Mouse (Mus musculus): Measurements from ENCODE around the gene 4930568D16Rik. TPM values are rescaled to one million over a fixed set of nuclear protein-coding genes. Genes with fewer than 3 reads are reported as not detected.

4930568D16Rik gene
- total RNA-seq (2021): not detected in 2 replicates
- long read RNA-seq, experiment 1: 0 reads
- long read RNA-seq, experiment 2: 0 reads

DNA sequence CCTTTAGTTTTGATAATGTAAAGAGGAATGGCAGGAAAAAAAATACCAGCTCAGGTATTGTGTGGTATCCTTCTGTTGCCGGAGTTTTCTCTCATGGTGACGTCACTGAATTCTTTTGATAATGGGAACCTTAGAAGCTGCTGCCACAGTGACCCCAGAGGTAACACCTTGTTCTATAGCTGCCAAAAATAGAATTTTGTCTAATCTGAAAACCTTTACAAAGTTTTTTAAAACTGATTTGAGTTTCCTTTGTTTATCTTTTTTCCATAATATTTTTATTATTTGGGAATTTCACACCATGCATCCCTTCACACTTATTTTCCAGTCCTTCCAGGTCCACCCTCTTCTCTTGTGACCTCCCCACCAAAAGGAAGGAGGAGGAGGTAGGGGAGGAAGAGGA is at the start of gene 4930568D16Rik:
4930568D16Rik (minus strand) TSS at position 101 of the 400 bp plus-strand sequence.
- DNase-seq: no peak

DNA sequence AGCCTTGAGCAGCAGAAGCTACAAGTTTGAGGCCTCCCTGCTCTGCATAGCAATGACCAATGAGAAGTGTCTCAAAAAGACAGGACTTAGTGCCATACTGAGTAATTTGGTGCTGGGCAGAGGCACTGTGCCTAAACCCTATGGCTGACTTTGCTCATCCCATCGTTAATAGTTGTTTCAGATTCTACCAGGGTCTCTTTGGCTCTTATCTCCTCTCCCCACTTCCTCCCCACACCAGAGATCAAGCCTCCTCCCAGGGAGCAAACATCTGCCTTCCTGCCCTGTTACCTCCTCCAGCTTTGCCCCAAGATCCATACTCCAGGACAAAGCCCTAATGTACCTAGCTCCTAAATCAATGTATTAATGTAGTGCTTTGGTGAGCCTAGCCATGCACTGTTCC is 49.7 kb upstream of the 4930568D16Rik start:
- no peak for DNase-seq

DNA sequence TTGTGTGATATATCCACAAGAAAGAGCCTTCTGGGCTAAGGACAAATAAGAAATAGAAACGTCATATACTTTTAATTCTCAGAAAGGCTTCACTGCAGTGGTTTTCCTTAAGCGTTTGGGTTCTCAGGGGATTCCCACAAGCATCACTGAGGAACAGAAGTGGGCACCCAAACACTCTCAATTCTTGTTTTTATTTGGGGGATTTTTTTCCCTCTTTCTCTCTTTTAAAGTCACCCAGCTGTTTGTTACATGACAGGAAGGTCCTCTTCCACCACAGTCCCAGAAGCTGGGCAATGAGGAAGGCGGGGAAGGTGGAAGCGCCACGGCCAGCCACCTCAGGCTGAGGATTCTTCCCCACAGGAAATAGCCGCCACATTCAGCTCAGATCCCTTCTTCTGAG is 48.9 kb upstream of the 4930568D16Rik start:
- DNase-seq: no peak

DNA sequence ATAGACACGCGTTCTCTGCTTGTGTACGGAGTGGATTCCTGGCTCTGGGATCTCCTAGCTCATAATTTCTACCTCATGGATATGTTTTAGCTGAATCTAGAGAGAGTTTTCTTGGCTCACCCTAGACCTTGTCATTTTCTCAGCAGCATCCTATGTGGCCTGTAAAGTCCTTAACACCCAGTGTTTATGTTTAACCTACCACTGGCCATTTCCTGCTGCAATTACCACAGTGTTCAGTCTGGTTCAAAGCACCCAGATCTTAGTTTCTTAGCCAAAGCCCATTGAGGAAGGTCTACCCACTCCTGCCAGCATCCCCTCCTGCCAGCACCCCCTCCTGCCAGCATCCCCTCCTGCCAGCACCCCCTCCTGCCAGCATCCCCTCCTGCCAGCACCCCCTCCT is 45.3 kb upstream of the 4930568D16Rik start:
- no peak for DNase-seq

DNA sequence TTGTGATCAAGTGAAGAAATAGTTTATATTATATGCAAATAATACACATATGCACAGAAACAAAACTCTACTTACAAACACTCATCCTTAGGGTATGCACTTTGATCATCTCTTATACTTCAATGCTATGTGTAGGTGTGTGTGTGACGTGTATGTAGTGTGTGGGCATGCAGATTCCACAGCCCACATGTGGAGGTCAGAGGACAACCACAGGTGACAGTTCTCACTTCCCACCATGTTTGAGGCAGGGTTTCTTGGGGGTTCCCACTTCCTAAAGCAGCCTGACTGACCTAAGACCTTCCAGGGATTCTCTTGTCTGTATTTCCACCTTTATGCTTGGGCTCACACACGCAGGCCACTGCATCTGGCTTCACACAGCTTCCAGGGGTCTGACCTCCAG is 44.7 kb upstream of the 4930568D16Rik start:
- DNase-seq: no peak

DNA sequence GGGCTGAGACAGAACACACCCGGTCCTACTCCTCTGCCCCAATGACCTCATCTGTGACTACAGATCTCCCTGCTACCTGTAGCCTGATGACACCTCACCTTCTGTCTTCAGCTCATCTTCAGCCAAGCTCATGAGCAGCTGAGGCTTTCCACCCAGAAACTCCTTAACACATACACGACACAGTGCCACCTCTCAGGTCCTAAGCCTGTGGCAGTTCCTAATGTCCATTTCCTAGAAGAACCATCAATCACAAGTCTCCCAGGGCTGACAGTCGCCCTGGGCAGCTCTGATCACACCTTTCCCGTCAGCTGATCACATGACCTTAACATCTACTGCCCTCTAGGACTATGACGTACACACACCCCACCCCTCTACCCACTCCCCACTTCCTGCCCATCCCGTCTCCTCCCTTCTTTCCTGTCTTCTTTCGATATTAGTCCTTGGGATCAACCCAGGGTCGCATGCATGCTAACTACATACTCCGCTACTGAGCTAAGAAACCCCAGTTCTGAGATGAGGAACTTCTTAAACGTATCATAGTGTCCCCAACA is 44.2 kb upstream of the 4930568D16Rik start:
- DNase-seq: no peak

DNA sequence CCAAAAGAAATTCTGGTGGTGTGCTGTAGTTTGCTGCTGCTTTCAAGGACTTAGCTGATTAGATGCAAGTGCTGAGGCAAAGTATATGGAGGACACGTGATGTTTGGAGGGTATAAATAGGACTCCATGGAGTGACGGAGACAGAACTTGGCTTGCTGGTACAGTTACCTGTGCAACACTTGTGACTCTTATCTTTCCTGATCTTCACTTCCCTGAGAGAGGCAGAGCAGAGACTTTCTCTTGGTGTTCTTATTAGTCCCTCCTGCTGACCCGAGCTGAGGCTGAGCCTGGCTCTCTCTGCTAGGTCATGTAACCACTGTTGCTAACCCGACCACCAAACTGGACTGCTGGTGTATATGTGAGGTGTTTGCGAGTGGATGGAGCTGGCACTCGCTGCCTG is 41.9 kb upstream of the 4930568D16Rik start:
- DNase-seq: no peak

DNA sequence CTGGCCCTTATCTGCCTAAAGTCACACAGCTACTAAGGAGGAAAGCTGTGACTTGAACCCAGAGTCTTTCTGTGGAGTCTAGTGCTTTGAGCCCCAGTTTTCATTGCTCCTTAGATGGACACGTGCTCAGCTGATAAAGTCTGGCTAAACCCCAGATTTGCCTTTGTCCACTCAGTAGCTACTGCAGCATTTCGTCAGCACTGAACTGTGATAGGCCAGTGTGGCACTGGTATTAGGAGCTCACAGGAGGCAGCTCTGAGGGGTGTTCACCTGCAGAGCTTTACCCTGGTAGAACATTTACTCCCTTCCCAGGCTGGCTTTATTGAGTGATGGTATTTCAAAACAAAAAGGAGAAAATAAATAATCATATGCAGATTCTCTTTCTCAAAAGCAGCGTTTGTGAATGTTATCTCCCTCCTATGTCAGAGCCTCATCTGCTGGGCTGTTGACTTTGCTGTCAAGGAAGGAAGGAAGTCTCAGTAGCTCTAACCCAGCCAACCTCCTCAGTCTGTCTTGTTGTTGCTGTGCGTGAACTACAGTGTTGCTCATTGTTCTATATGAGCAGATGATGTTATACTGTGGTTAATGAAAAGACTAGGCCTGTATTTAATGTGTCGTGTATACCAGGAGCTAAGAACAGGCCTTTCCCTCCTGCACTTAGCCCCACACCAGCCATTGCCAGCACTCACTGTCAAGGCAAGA is 41.0 kb upstream of the 4930568D16Rik start:
- no peak for DNase-seq

DNA sequence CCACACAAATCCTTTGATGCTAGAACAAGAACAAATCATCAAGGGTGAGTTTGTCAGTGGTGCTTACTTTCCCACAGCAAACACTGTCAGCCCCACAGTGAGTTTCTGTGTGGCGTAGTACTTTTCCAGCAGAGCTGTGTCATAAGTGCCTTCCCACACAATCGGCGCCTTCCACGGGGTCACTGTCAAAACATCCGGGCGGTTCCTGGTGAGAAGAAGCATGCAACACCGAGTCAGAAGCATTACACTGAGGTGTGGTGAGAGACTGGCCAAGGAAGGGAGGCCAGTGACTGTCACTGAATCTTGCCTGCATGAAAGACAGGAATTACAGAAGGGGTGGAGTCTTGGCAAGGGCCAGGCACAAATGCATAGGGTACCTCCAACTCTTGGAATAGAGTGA is 40.3 kb upstream of the 4930568D16Rik start:
- no peak for DNase-seq

DNA sequence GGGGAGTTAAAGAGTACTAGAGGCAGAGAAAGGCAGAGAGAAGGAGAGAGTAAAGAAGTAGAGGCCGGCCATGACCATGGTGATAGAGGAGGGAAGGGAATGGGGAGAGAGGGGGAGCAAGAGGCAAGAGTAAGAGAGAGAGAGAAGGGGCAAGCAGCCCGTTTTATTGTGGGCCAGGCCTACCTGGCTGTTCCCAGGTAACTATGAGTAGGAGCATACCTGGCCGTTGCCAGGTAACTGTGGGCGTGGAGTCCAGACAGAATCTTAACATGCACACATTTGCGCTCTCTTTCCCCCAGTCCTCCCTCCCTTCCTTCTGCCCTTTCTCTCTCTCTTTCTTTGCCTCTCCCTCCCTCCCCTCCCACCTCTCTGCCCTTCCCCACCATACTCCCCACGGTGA is 39.7 kb upstream of the 4930568D16Rik start:
- DNase-seq: no peak

DNA sequence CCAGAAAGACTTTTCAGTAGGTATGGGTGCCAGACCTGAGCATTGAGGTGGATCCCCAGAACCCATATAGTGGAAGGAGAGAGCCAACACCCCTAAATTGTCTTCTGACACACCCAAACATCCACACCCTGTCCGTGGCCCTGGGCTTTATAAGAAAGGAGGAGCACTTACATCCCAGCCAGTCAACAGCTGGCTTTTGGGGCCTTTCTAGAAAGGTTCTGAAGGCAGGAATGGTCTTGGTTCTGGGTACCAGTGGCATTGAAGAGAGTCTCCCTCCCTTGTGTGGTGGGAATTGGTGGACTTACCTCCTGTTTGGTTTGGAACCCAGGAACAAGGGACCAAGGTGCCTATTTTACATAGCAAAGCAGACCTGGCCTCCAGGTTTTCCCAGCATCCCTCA is 39.1 kb upstream of the 4930568D16Rik start:
- no peak for DNase-seq

DNA sequence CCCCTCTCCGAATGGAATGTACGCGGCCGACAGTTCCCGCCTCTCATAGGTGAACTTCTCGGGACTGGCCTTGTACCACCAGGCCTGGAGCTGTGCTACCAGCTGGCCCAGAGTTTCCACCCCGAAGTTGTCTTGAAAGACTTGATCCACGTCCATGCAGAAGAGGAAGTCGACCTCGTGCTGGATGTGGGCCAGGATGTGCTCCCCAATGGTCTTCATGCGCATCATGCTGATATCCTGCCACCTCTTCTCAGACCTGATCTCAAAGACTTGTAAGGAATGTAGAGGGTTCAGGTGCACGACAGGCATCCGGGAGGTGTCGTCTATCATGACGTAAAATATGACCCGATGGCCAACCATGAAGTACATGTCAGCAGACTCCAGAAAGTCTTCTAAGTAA is 34.9 kb upstream of the 4930568D16Rik start:
- no peak for DNase-seq

DNA sequence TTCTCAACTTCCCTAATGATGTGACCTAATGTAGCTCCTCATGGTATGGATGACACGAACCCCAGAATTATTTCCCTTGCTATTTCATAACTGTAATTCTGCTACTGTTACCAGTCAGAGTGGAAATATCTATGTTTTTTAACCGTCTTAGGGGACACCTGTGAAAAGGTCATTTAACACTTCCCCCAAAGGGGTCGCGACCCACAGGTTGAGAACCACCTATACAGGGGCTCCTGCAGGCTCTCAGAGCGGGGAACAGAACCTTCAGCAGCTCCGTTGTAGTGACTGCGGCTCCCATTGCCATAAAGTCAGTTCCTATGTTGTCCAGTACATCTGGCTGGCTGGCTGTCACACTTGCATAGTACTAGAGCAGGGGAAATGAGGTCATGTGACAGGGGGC is 33.2 kb upstream of the 4930568D16Rik start:
- DNase-seq: no peak

DNA sequence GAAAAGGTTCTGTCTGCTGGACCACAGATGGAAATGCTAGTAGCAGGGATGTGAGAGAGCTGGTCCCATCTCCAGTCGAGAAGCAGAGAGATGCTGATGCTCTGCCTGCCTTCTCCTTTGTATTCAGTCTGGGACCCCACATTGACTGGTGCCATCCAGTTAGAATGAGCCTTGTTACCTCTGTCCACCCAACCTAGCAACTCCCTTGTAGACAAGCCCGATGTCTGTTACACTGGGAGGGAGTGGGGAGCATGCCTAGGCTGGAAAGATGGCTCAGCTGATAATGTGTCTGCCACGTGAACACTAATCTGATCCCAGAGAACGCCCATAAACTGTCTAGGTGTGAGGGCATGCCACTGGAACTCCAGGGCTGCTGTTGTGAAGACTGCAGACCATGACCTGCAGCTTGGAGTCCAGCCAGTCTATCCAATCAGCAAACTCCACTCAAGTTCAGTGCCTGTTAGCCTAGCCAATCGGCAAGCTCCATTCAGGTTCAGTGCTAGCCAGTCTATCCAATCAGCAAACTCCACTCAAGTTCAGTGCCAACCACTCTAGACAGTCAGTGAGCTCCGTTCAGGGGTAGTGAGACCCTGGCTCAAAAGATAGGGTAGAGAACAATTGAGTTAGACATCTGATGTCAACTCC is 30.8 kb upstream of the 4930568D16Rik start:
- no peak for DNase-seq

DNA sequence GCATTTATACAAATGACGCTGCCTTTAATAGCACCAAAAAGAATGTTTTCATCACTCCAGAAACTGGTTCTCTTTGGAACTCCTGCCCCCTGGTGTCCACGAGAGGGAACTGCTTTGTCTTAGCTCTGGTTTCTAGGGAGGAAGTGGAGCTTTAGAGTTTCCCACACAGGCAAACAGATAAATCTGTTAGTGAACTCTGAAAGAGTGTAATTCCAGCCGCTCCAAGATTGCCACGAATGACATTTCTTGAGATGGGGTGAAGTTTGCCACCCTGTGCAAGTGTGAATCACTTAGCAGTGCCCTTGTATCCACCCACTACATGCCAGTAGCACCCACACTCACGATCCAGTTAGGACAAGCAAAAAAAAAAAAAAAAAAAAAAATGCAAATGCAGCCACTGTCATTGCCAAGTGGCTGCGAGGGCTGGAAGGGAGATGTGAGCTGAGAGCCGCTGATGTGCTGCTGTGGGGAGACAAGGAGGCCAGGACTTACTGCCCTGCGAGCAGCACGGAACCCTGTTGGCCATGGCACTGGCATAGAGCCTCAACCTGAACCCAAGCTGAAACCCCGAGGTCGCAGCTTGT is 30.2 kb upstream of the 4930568D16Rik start:
- DNase-seq: peak; percentile 72

DNA sequence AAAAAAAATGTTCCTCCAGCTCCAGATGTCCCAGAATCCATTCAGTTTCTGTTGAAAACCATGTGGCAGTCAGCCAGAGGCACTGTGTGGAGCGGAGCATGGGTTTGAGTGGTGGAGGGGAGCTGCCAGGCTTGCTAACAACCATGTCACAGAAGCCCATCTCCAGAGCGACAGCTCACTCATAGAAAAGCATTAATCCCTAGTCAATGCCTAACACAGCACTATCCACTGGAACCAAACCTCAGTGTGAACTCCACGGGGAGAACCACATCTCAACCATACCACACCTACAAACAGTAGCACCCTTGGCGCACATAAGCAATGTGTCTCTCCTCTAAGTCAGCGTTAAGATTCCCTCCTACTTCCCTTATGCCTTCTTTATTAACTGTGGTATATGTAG is 29.6 kb upstream of the 4930568D16Rik start, which contains the start of gene 4930402F06Rik:
4930402F06Rik (minus strand) TSS at position 80 of the 400 bp plus-strand sequence.
- no peak for DNase-seq

DNA sequence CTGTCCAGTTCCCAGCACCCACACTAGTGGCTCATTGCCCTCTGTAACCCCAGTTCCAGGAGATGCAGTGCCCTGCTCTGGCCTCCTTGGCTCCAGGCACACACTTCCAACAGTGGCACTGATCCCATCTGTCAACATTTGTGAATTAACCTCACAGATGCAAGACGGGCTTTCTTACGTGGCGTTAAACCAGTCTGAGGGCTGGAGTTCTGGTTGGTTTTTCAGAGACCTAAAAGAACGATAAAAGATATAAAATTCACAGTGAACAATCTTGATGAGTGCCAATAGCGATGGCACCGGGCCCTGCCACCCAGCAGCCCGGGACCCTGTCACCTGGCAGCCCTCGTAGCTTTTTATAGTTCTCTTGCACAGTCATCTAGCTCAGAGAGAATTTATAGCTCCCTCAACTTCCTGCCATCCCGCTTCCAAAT is 17.9 kb upstream of the 4930568D16Rik start:
- peak; percentile 46 for DNase-seq

DNA sequence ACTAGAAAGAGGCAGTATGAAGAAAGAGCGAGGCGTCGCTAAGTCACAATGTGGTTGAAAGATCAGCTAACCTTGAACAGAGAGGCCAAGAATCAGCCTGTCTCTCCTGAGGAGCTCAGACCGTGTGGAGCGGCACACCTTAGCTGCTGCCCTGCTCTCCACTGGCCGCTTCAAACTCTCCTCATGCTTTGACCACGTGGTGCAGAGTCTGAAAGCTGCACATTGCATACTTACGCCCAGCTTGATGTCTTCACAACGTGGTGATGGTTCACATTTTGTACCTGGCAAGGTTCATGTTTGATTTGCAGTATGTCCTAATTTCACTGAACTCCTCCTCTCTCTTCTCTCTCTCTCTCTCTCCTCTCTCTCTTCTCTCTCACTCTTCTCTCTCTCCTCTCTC is 11.8 kb upstream of the 4930568D16Rik start:
- no peak for DNase-seq

DNA sequence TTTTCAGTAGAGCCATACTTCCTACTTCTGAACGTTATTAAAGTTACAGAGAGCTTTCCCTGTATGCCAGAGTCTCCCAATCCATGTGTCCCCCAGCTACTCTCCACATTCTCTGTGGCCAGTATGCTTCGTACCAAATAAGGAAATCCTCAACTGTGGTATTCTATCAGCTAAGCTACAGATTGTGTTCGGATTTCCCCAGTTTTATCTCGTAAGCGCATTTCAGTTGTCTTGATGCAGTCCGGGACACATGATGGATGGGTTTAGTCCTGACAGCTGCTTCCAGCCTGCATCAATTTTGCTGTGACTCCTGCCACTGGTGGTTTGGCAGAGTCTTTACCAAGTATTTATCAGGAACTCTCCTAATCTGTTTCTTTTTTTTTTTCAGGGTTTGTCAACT is 10.1 kb upstream of the 4930568D16Rik start:
- no peak for DNase-seq

DNA sequence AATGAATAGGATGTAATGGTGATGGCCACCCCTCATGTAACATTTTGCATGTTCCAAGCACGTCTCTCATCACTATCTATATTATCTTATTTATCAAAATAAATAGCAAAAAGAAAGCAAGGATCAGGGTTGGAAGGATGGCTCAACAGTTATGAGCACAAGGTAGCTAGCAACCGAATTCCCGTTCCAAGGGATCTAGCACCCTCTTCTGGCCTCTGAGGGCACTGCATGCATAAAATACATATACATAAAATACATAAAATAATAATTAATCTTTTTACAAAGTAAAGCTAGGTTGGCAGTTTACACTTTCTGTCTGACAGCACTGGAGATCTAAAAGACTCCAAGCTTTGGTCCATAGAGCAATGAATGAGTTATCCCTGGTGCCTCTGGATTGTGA is 5.5 kb upstream of the 4930568D16Rik start:
- DNase-seq: peak; percentile 48

DNA sequence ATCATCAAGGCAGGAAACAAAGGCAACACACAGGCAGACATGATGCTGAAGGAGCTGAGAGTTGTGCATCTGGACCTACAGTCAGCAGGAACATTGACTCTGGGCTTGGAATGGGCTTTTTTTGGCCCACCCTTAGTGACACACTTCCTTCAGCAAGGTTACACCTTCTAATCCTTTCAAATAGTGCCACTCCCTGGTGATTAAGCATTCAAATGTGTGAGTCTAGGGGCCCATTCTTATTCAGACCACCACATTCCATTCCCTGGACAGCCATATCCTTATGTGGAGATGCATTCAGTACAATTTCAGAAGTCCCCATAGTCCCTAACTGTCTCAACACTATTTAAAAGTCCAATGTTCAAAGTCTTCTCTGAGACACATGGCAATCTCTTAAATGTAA is 3.2 kb upstream of the 4930568D16Rik start:
- DNase-seq: no peak

DNA sequence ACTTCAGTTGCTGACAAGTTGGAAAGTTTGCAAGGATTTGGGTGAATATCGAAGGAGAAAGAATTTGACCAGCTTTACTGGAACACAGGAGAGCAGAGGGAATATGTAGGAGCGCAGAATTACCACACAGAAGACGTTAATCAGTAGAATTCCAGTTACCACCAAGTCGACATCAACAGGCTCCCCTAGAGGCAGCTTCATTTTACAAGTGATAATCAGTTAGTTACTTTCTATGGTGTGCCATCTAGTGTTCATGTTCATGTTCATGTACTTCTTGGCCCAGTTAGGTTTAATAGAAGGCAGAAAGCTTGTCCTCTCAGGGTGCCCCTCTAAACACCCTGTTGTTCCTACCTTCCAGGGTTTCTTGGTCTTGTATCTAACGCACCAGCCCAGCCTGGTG is 18.3 kb downstream of the 4930568D16Rik start:
- DNase-seq: no peak

DNA sequence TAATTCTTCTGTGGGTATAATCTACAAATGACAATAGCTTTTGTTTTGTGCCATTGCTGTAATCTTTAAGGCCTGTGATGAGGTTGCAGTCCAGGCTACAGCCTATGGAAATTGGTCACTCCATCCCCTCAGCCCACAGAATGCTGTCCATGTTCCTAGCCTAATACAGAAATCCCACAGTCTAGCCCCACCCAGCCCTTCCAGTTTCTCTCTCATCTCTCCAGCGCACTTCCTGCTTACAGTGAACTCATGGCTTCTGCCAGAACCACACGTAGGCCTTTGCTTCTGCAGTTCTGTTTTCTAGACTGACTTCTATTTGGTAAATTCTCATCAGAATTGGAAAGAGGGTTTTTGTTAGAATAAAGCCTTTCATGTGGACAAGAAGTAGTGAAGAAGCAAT is 21.5 kb downstream of the 4930568D16Rik start:
- no peak for DNase-seq

All from adrenal gland, postnatal 14 days (tissue).